Mouse (Mus musculus) hindbrain, embryonic 13.5 days (tissue): ENCODE results near the gene Retreg1. TPM values are rescaled to one million over a fixed set of nuclear protein-coding genes. Genes with fewer than 3 reads are reported as not detected.

Experiments
- ATAC-seq: fragments of 200-750 bp; cut with Nextera tagmentation; 2 replicates; pipeline ENCODE4 v1.8.0; 2017; ENCODE audit warnings: moderate TSS enrichment; ENCODE audit not compliant: low FRiP score
- H3K27ac ChIP-seq: fragments of 300-500 bp; sonication (generic); 2 replicates; pipeline ENCODE4 v1.5.1; 2015; ENCODE audit warnings: inconsistent platforms, mild to moderate bottlenecking, moderate library complexity
- H3K27me3 ChIP-seq: fragments of 300-500 bp; sonication (generic); 2 replicates; pipeline ENCODE4 v1.6.1; 2015; ENCODE audit warnings: mild to moderate bottlenecking, inconsistent platforms
- H3K36me3 ChIP-seq: fragments of 300-500 bp; sonication (generic); 2 replicates; pipeline ENCODE4 v1.6.1; 2015; ENCODE audit warnings: mild to moderate bottlenecking, inconsistent platforms
- H3K4me1 ChIP-seq: fragments of 300-500 bp; sonication (generic); replicated peaks from 2 replicates; pipeline ENCODE4 v1.6.1; 2015; ENCODE audit warnings: inconsistent platforms
- H3K4me2 ChIP-seq: fragments of 300-500 bp; sonication (generic); 2 replicates; pipeline ENCODE4 v1.6.1; 2015; ENCODE audit warnings: inconsistent platforms, mild to moderate bottlenecking, moderate library complexity
- H3K4me3 ChIP-seq: fragments of 300-500 bp; sonication (generic); 2 replicates; pipeline ENCODE4 v1.5.1; 2015; ENCODE audit warnings: mild to moderate bottlenecking, inconsistent platforms
- H3K9ac ChIP-seq: fragments of 300-500 bp; sonication (generic); 2 replicates; pipeline ENCODE4 v1.6.1; 2015; ENCODE audit warnings: mild to moderate bottlenecking, inconsistent platforms
- H3K9me3 ChIP-seq: fragments of 300-500 bp; sonication (generic); 2 replicates; pipeline ENCODE4 v1.6.1; 2016; ENCODE audit warnings: inconsistent platforms
- WGBS: fragments of 180-500 bp; shearing (Covaris S2); methylation state at CpG from one replicate; pipeline ENCODE4 v1.1.7; 2015; 5-methylcytosine and 5-hydroxymethylcytosine counted together
- polyA plus RNA-seq: library from polyadenylated mRNA; unstranded; fragments of >200 nt; fragmentation: Nextera tagmentation; extraction: Ambion mirVana; gene quantifications from 2 replicates; pipeline ENCODE4 v1.2.1, GENCODE M21; 2015

Retreg1 gene
- polyA plus RNA-seq, 1 experiment from 2014 or later: 9.7 TPM

DNA sequence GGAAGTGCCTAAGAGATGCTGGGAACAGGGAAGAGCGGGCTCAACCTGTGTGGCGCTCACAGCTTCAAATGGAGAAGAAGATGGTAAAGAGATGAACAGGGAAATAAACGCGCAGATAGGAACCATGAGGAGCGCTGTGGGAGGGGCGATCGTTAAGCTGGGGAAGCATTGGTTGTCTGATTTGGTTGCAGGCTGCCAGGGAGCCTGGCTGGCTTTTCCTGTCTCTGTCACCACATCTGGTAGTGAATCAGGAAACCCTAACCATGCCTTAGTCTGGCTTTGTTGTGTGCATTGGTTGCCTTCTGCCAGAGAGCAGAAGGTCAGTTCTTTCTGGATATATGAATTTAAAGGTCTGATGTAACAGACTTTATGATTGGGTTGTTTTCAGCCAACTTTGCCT lies 28.5 kb downstream of the Retreg1 start:
- Histone ChIP-seq H3K4me2 (no peak overlapping the region), H3K9me3 (no peaks in the 10 kb centered on the region), H3K36me3 (no peaks in the 10 kb centered on the region), H3K27me3 (no peaks in the 10 kb centered on the region), H3K27ac (no peak overlapping the region), H3K4me1 (peaks cover under 1% of the 10 kb centered on the region; the same call in 1 of the 2 replicates), H3K4me3 (no peak overlapping the region), H3K9ac (no peak overlapping the region)
- ATAC-seq: no peak
- 94% methylated on average over 7 of the region's 7 CpGs for WGBS

DNA sequence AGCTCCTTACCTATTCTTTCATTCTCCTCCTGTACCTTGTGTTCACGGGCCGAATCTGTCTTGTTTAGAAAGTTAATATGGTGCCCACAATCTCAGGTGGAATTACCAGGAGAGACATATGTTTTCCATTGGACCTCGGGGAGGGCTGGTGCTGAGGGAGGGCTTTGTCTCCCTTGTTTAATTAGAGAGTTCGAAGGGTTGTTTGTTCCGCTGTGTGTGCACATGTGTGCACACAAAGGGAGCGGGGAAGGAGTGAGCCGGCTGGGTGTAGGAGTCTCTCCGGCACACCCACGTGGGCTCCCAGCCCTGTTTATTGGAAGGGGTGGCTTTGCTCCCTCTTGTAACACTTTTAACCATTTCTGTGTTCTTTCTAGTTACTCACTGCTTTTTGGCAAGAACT lies 29.1 kb downstream of the Retreg1 start:
- H3K9me3 ChIP-seq: no peaks in the 10 kb centered on the region
- H3K4me2 ChIP-seq: no peak overlapping the region
- WGBS: 60% methylated on average over 9 of the region's 9 CpGs
- 0 out of 2 replicates have a peak, but pooled peaks have one; percentile 32 for ATAC-seq
- peaks cover 7% of the 10 kb centered on the region; the same call in 1 of the 2 replicates for H3K4me1 ChIP-seq
- H3K27me3 ChIP-seq: no peaks in the 10 kb centered on the region
- H3K27ac ChIP-seq: no peak overlapping the region
- H3K4me3 ChIP-seq: no peak overlapping the region
- no peak overlapping the region for H3K9ac ChIP-seq
- H3K36me3 ChIP-seq: no peaks in the 10 kb centered on the region

GRCm38 (mm10) chr15:25872657-25873056 lies 29.7 kb downstream of the Retreg1 start:
- H3K4me1 ChIP-seq: peaks cover 11% of the 10 kb centered on the region
- 89% methylated on average over 9 of the region's 9 CpGs for WGBS
- no peak overlapping the region for H3K9ac ChIP-seq
- no peaks in the 10 kb centered on the region for H3K36me3 ChIP-seq
- no peak for ATAC-seq
- H3K4me2 ChIP-seq: no peak overlapping the region
- H3K27ac ChIP-seq: no peak overlapping the region
- no peak overlapping the region for H3K4me3 ChIP-seq
- H3K27me3 ChIP-seq: no peaks in the 10 kb centered on the region
- no peaks in the 10 kb centered on the region for H3K9me3 ChIP-seq

- 67% methylated on average over 1 of the region's 1 CpGs for WGBS
- H3K9me3 ChIP-seq: no peaks in the 10 kb centered on the region
- ATAC-seq: no peak
- no peak overlapping the region for H3K4me2 ChIP-seq
- H3K27ac ChIP-seq: no peak overlapping the region
- H3K9ac ChIP-seq: no peak overlapping the region
- no peaks in the 10 kb centered on the region for H3K27me3 ChIP-seq
- H3K4me1 ChIP-seq: peaks cover 15% of the 10 kb centered on the region
- H3K4me3 ChIP-seq: no peak overlapping the region
- H3K36me3 ChIP-seq: no peaks in the 10 kb centered on the region
These were observed 30.6 kb downstream of the Retreg1 start for GRCm38 (mm10) chr15:25873536-25873935.

- no peak for ATAC-seq
- WGBS: 43% methylated on average over 15 of the region's 15 CpGs
These were observed 33.7 kb downstream of the Retreg1 start for GRCm38 (mm10) chr15:25876601-25877161.

DNA sequence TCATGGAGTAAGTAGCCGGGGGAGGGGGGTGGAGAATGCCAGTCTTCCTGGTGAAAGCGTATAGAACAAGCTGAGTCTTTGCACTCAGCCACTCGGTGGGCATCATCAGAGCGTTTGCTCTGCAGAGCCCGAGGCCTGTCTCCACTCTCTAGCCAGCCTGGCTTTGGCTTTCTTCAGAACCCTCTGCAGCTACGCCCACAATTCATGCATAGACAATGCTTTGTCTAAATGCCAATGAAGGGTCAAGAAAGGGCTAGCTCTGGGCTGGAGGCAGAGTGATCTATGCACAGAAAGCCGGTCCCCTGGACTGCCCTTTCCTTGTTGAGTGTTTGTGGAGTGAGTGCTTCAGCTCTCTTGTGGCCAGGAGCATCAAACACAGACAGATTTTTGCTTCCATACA lies 34.8 kb downstream of the Retreg1 start:
- Histone ChIP-seq H3K27ac (no peak overlapping the region; the same call in 1 of the 2 replicates), H3K4me1 (peaks cover 20% of the 10 kb centered on the region), H3K36me3 (no peaks in the 10 kb centered on the region), H3K9me3 (no peaks in the 10 kb centered on the region), H3K4me2 (no peak overlapping the region), H3K27me3 (no peaks in the 10 kb centered on the region), H3K4me3 (no peak overlapping the region), H3K9ac (no peak overlapping the region)
- 29% methylated on average over 7 of the region's 7 CpGs for WGBS
- ATAC-seq: peak; percentile 47; the same call in 1 of the 2 replicates

More at GRCm38 (mm10) chr15:25876601-25877161, 33.7 kb downstream of the Retreg1 start:
- no peaks in the 10 kb centered on the region for H3K36me3 ChIP-seq
- H3K27ac ChIP-seq: no peak overlapping the region
- no peak overlapping the region for H3K9ac ChIP-seq
- H3K9me3 ChIP-seq: no peaks in the 10 kb centered on the region
- no peak overlapping the region for H3K4me3 ChIP-seq
- H3K4me2 ChIP-seq: no peak overlapping the region
- H3K27me3 ChIP-seq: no peaks in the 10 kb centered on the region
- peaks cover 17% of the 10 kb centered on the region for H3K4me1 ChIP-seq

DNA sequence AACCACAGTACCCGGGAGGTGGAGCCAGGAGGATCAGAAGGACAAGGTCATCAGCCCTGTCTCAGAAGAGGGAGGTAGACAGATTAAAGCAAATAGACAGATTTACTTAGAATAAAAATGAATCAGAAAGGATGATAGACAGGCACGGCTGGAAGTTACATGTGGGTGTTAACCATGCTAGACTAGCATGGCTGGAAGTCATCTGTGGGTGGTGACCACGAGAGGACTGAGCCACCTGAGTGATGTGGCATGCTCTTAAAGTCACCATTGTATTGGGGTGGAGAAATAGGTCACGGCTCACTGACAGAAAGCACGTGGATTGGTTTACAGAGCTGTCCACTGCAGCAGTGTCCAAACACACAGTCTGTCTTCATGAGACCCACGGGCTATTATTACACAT lies 36.2 kb downstream of the Retreg1 start:
- Histone ChIP-seq H3K27me3 (no peaks in the 10 kb centered on the region), H3K9ac (no peak overlapping the region), H3K27ac (no peak overlapping the region), H3K4me3 (no peak overlapping the region), H3K36me3 (no peaks in the 10 kb centered on the region), H3K9me3 (no peaks in the 10 kb centered on the region), H3K4me1 (peaks cover 20% of the 10 kb centered on the region), H3K4me2 (no peak overlapping the region)
- no peak for ATAC-seq
- 81% methylated on average over 6 of the region's 6 CpGs for WGBS

DNA sequence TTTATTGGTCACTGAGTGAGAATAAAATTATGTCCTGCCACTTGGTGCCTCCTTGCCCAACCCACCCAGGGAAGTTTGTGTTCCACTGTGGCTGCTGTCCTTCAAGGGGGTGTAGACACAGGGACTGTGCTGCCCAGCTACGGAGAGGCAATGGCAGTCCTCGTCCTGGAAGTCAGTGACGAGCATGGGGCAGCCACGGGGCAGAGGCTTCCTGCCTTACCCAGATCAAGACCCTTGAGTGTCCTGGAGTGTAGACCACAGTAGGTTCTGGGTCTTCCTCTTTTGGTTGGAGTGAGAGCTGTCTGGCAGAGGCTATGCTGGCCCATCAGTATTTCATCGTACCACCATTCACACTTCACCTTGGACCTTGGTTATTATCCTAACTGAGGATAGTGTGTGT lies 37.2 kb downstream of the Retreg1 start:
- H3K4me1 ChIP-seq: peaks cover 20% of the 10 kb centered on the region
- H3K9ac ChIP-seq: no peak overlapping the region
- no peaks in the 10 kb centered on the region for H3K9me3 ChIP-seq
- H3K4me3 ChIP-seq: no peak overlapping the region
- H3K36me3 ChIP-seq: no peaks in the 10 kb centered on the region
- H3K27ac ChIP-seq: no peak overlapping the region
- no peaks in the 10 kb centered on the region for H3K27me3 ChIP-seq
- no peak overlapping the region for H3K4me2 ChIP-seq
- 88% methylated on average over 5 of the region's 5 CpGs for WGBS
- no peak for ATAC-seq

- Histone ChIP-seq H3K9me3 (no peaks in the 10 kb centered on the region), H3K27ac (no peak overlapping the region)
- 51% methylated on average over 4 of the region's 4 CpGs for WGBS
These were observed 39.0 kb downstream of the Retreg1 start for GRCm38 (mm10) chr15:25882002-25882401.

GRCm38 (mm10) chr15:25884416-25884958 lies 41.5 kb downstream of the Retreg1 start:
- no peak for ATAC-seq
- Histone ChIP-seq H3K4me1 (0 out of 2 replicates have a peak, but pooled peaks cover 5% of the 10 kb centered on the region), H3K4me3 (no peak overlapping the region), H3K9me3 (peaks cover 5% of the 10 kb centered on the region; the same call in 1 of the 2 replicates), H3K36me3 (no peaks in the 10 kb centered on the region), H3K9ac (no peak overlapping the region), H3K27me3 (no peaks in the 10 kb centered on the region), H3K27ac (no peak overlapping the region), H3K4me2 (no peak overlapping the region)
- 89% methylated on average over 14 of the region's 14 CpGs for WGBS

More at GRCm38 (mm10) chr15:25882002-25882401, 39.0 kb downstream of the Retreg1 start:
- Histone ChIP-seq H3K27me3 (no peaks in the 10 kb centered on the region), H3K36me3 (no peaks in the 10 kb centered on the region), H3K9ac (no peak overlapping the region), H3K4me2 (no peak overlapping the region), H3K4me3 (no peak overlapping the region), H3K4me1 (peaks cover 14% of the 10 kb centered on the region)
- ATAC-seq: no peak

DNA sequence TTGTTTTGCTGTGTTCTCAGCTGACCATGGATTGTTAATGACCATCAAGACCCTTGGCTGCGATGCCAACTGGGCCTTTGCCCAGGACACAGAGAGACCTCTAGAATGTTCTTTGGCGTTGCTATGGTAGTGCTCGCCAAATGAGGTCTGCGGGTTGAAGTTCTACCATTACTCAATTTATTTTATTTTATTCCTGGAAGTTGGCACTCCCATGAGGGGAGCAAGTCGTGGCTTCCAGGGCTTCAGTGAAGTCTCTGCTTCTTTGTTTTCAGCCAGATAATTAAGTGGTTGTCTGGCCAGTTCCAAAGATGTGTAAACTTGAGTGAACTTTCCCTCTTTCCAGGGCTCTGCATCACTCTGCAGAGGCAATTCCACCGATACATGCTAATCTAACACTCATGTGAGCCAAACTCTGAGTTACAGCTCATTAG lies 43.6 kb downstream of the Retreg1 start:
- no peaks in the 10 kb centered on the region for H3K36me3 ChIP-seq
- H3K27me3 ChIP-seq: no peaks in the 10 kb centered on the region
- ATAC-seq: peak; percentile 57
- WGBS: 80% methylated on average over 6 of the region's 6 CpGs
- H3K4me3 ChIP-seq: no peak overlapping the region
- H3K9ac ChIP-seq: no peak overlapping the region
- H3K9me3 ChIP-seq: peaks cover 5% of the 10 kb centered on the region; the same call in 1 of the 2 replicates
- no peak overlapping the region for H3K4me2 ChIP-seq
- no peak overlapping the region for H3K27ac ChIP-seq
- 0 out of 2 replicates have a peak, but pooled peaks cover 4% of the 10 kb centered on the region for H3K4me1 ChIP-seq

GRCm38 (mm10) chr15:25889927-25890326 lies 46.9 kb downstream of the Retreg1 start:
- H3K9ac ChIP-seq: no peak overlapping the region
- H3K27me3 ChIP-seq: no peaks in the 10 kb centered on the region
- 95% methylated on average over 5 of the region's 5 CpGs for WGBS
- H3K27ac ChIP-seq: no peak overlapping the region
- no peak overlapping the region for H3K4me2 ChIP-seq
- H3K36me3 ChIP-seq: no peaks in the 10 kb centered on the region
- H3K9me3 ChIP-seq: peaks cover 5% of the 10 kb centered on the region; the same call in 1 of the 2 replicates
- no peak for ATAC-seq
- H3K4me3 ChIP-seq: no peak overlapping the region
- H3K4me1 ChIP-seq: no peaks in the 10 kb centered on the region

GRCm38 (mm10) chr15:25891556-25891955 lies 48.6 kb downstream of the Retreg1 start:
- ATAC-seq: no peak
- Histone ChIP-seq H3K27me3 (no peaks in the 10 kb centered on the region), H3K4me1 (no peaks in the 10 kb centered on the region), H3K9me3 (peaks cover 5% of the 10 kb centered on the region; the same call in 1 of the 2 replicates), H3K36me3 (no peaks in the 10 kb centered on the region), H3K9ac (no peak overlapping the region), H3K4me2 (no peak overlapping the region), H3K4me3 (no peak overlapping the region), H3K27ac (no peak overlapping the region)
- 91% methylated on average over 11 of the region's 11 CpGs for WGBS
